Mouse (Mus musculus) heart, postnatal 25 days (tissue): ENCODE results near the gene Gpr182. TPM values are rescaled to one million over a fixed set of nuclear protein-coding genes. Genes with fewer than 3 reads are reported as not detected.

Experiments
- DNase-seq: peaks from one replicate; pipeline ENCODE4 v3.0.0; 2022; ENCODE audit warnings: low spot score
- intact Hi-C: fragments of 180-260 bp; cut with DNase I; formaldehyde crosslinking; loops from one replicate; pipeline ENCODE4 v1.15.1; 2025
- total RNA-seq, 2 experiments: library from RNA; stranded (reverse); gene quantifications; 2 replicates each; pipeline ENCODE4 v1.2.3; 2021

The Gpr182 gene
- total RNA-seq, 2 experiments from 2014 or later: 3.4 to 3.8 TPM

GRCm38 (mm10) chr10:127704766-127705220 is 46.7 kb downstream of the Gpr182 start, which contains the start of gene Myo1a:
Gene Myo1a, plus strand, starts transcription at chr10:127705170.
- intact Hi-C loops: no loop called here
- DNase-seq: no peak

GRCm38 (mm10) chr10:127704293-127704692 is 47.2 kb downstream of the Gpr182 start:
- intact Hi-C loops: no loop called here
- DNase-seq: no peak

- intact Hi-C loops: no loop called here
- no peak for DNase-seq
These were observed 48.2 kb downstream of the Gpr182 start for GRCm38 (mm10) chr10:127703299-127703698.

GRCm38 (mm10) chr10:127698966-127699365 is 52.6 kb downstream of the Gpr182 start:
- no peak for DNase-seq
- intact Hi-C loops: loop anchor here (5.0 kb wide), 1 partner anchor 38 kb away; the partner anchor contains the start of gene Zbtb39

Other genes with a start within 250 kb of the Gpr182 start
- 10 to 100 TPM; 22.6 to 33.1 TPM for gene Ndufa4l2, start 236.8 kb downstream of the Gpr182 start, total RNA-seq
- gene Shmt2, start 229.3 kb downstream of the Gpr182 start, total RNA-seq: 10 to 100 TPM; 44.3 TPM
- under 1 TPM; 0.31 to 0.34 TPM for gene Nxph4, start 217.2 kb downstream of the Gpr182 start, total RNA-seq
- 10 to 100 TPM; 70.7 to 90.2 TPM for gene Lrp1, start 130.6 kb downstream of the Gpr182 start, total RNA-seq
- 10 to 100 TPM; 45.3 to 47.6 TPM for gene Stat6, start 108.7 kb downstream of the Gpr182 start, total RNA-seq
- gene Nemp1, start 84.8 kb downstream of the Gpr182 start, total RNA-seq: 1 to 10 TPM; 3.4 to 4.4 TPM
- gene Nab2, start 83.2 kb downstream of the Gpr182 start, total RNA-seq: 1 to 10 TPM; 5.6 to 7.0 TPM
- under 1 TPM in 1 of 2 experiments, not detected in 1; 0.10 TPM for gene Myo1a, start 46.6 kb downstream of the Gpr182 start, total RNA-seq
- not detected for gene Tac2, start 27.3 kb downstream of the Gpr182 start, total RNA-seq
- gene Zbtb39, start 12.2 kb downstream of the Gpr182 start, total RNA-seq: 1 to 10 TPM; 6.8 to 8.3 TPM
- gene Rdh1, start 8.0 kb upstream of the Gpr182 start, total RNA-seq: under 1 TPM in 1 of 2 experiments, not detected in 1; 0.08 TPM
- gene Rdh16f1, start 8.1 kb upstream of the Gpr182 start, total RNA-seq: under 1 TPM in 1 of 2 experiments, not detected in 1; 0.20 TPM
- gene Rdh9, start 24.7 kb upstream of the Gpr182 start, total RNA-seq: not detected
- gene Rdh16, start 49.4 kb upstream of the Gpr182 start, total RNA-seq: not detected
- gene Rdh19, start 98.2 kb upstream of the Gpr182 start, total RNA-seq: not detected
- gene Rdh16f2, start 114.7 kb upstream of the Gpr182 start, total RNA-seq: not detected
- not detected for gene Rdh7, start 137.1 kb upstream of the Gpr182 start, total RNA-seq
- not detected for gene Sdr9c7, start 146.8 kb upstream of the Gpr182 start, total RNA-seq